Mouse (Mus musculus) hindbrain, embryonic 16.5 days (tissue): ENCODE results near the gene Gm16381. TPM values are rescaled to one million over a fixed set of nuclear protein-coding genes. Genes with fewer than 3 reads are reported as not detected.
"Not testable (repeated sequence)": the region's sequence is repeated elsewhere in the genome, so short reads cannot be mapped to it uniquely, and the experiment has no call there.

Experiments
- ATAC-seq: fragments of 200-750 bp; cut with Nextera tagmentation; 2 replicates; pipeline ENCODE4 v1.8.0; 2017; ENCODE audit warnings: moderate TSS enrichment, moderate library complexity
- H3K27ac ChIP-seq: fragments of 300-500 bp; sonication (generic); 2 replicates; pipeline ENCODE4 v1.5.1; 2014; ENCODE audit warnings: low read depth, mild to moderate bottlenecking, control low read depth, low read length, moderate library complexity
- H3K27me3 ChIP-seq: fragments of 300-500 bp; sonication (generic); replicated peaks from 2 replicates; pipeline ENCODE4 v1.6.1; 2014; ENCODE audit warnings: low read length; ENCODE audit not compliant: control insufficient read depth, insufficient read depth
- H3K36me3 ChIP-seq: fragments of 300-500 bp; sonication (generic); 2 replicates; pipeline ENCODE4 v1.6.1; 2014; ENCODE audit warnings: mild to moderate bottlenecking, low read length, moderate library complexity, mixed read lengths; ENCODE audit not compliant: control insufficient read depth, insufficient read depth
- H3K4me1 ChIP-seq: fragments of 300-500 bp; sonication (generic); 2 replicates; pipeline ENCODE4 v1.6.1; 2014; ENCODE audit warnings: low read depth, low read length; ENCODE audit not compliant: control insufficient read depth, insufficient read depth
- H3K4me2 ChIP-seq: fragments of 300-500 bp; sonication (generic); 2 replicates; pipeline ENCODE4 v1.6.1; 2014; ENCODE audit warnings: mild to moderate bottlenecking, low read length, control low read depth, moderate library complexity
- H3K4me3 ChIP-seq: fragments of 300-500 bp; sonication (generic); 2 replicates; pipeline ENCODE4 v1.5.1; 2014; ENCODE audit warnings: mild to moderate bottlenecking, low read length, control low read depth, moderate library complexity
- H3K9ac ChIP-seq: fragments of 300-500 bp; sonication (generic); 2 replicates; pipeline ENCODE4 v1.6.1; 2014; ENCODE audit warnings: low read depth, mild to moderate bottlenecking, control low read depth, low read length, moderate library complexity
- H3K9me3 ChIP-seq: fragments of 300-500 bp; sonication (generic); 2 replicates; pipeline ENCODE4 v1.6.1; 2014; ENCODE audit warnings: mild to moderate bottlenecking, low read length, moderate library complexity; ENCODE audit not compliant: control insufficient read depth
- WGBS: fragments of 180-500 bp; shearing (Covaris S2); extraction: QIAGEN DNeasy Blood & Tissue Kit; methylation state at CpG from one replicate; pipeline ENCODE4 v1.1.7; 2014; 5-methylcytosine and 5-hydroxymethylcytosine counted together
- polyA plus RNA-seq: library from polyadenylated mRNA; unstranded; fragments of >200 nt; fragmentation: Nextera tagmentation; extraction: Ambion mirVana; gene quantifications from 2 replicates; pipeline ENCODE4 v1.2.1, GENCODE M21; 2015

Gene Gm16381
- polyA plus RNA-seq: not detected in 2 replicates

- H3K9me3 ChIP-seq, H3K4me2 ChIP-seq, ATAC-seq, H3K27me3 ChIP-seq, H3K4me3 ChIP-seq, H3K9ac ChIP-seq, H3K4me1 ChIP-seq, H3K36me3 ChIP-seq, H3K27ac ChIP-seq: not testable (repeated sequence)
- WGBS: 90% methylated on average over 1 of the region's 2 CpGs
Measured at GRCm38 (mm10) chr12:87644520-87644919, at the start of gene Gm16381. Gene Gm16381 (minus strand): TSS chr12:87644620.

- H3K27me3 ChIP-seq, ATAC-seq, H3K4me2 ChIP-seq, H3K4me3 ChIP-seq, H3K27ac ChIP-seq, H3K9me3 ChIP-seq, H3K4me1 ChIP-seq, H3K9ac ChIP-seq, H3K36me3 ChIP-seq: not testable (repeated sequence)
- WGBS: 80% methylated on average over 2 of the region's 4 CpGs
Measured at GRCm38 (mm10) chr12:87652916-87653703, 8.7 kb upstream of the Gm16381 start.

- not testable (repeated sequence) for H3K4me1 ChIP-seq, H3K36me3 ChIP-seq, ATAC-seq, H3K27me3 ChIP-seq, H3K9ac ChIP-seq, H3K27ac ChIP-seq, H3K4me2 ChIP-seq, H3K9me3 ChIP-seq, H3K4me3 ChIP-seq
- WGBS: 95% methylated on average over 3 of the region's 7 CpGs
Measured at GRCm38 (mm10) chr12:87618569-87618968, 25.9 kb downstream of the Gm16381 start, which contains the start of gene Gm4027. Gene Gm4027 (plus strand): TSS chr12:87618869.

GRCm38 (mm10) chr12:87602388-87602787 lies 42.0 kb downstream of the Gm16381 start, which contains the start of gene Oog1:
Gene Oog1 (plus strand): TSS chr12:87602688.
- H3K27ac ChIP-seq, H3K36me3 ChIP-seq, ATAC-seq, H3K27me3 ChIP-seq, H3K4me2 ChIP-seq, H3K9ac ChIP-seq, H3K9me3 ChIP-seq, H3K4me3 ChIP-seq, H3K4me1 ChIP-seq: not testable (repeated sequence)
- 78% methylated on average over 1 of the region's 2 CpGs for WGBS

GRCm38 (mm10) chr12:87601388-87601787 lies 43.0 kb downstream of the Gm16381 start:
- not testable (repeated sequence) for H3K9ac ChIP-seq, H3K4me2 ChIP-seq, H3K27me3 ChIP-seq, H3K36me3 ChIP-seq, H3K9me3 ChIP-seq, H3K4me1 ChIP-seq, H3K4me3 ChIP-seq, H3K27ac ChIP-seq, ATAC-seq
- WGBS: 18% methylated on average over 2 of the region's 2 CpGs

Other genes with a start within 250 kb of the Gm16381 start
- 185 and 200 TPM in 2 replicates for gene Slirp, start 200.7 kb downstream of the Gm16381 start, polyA plus RNA-seq
- gene Alkbh1, start 200.6 kb downstream of the Gm16381 start, polyA plus RNA-seq: 35.4 and 37.1 TPM in 2 replicates
- gene Snw1, start 172.3 kb downstream of the Gm16381 start, polyA plus RNA-seq: 92.7 and 99.0 TPM in 2 replicates
- not detected in 2 replicates for gene Gm5788, start 149.9 kb downstream of the Gm16381 start, polyA plus RNA-seq
- not detected in 2 replicates for gene Gm8300, start 130.3 kb downstream of the Gm16381 start, polyA plus RNA-seq
- not detected in 2 replicates for gene Oog1, start 41.9 kb downstream of the Gm16381 start, polyA plus RNA-seq
- not detected in 2 replicates for gene Gm4027, start 25.8 kb downstream of the Gm16381 start, polyA plus RNA-seq
- gene Gm21319, start 131.1 kb upstream of the Gm16381 start, polyA plus RNA-seq: not detected in 2 replicates
- gene Gm21936, start 150.9 kb upstream of the Gm16381 start, polyA plus RNA-seq: not detected in 2 replicates
- not detected in 2 replicates for gene BB287469, start 172.0 kb upstream of the Gm16381 start, polyA plus RNA-seq
- not detected in 2 replicates for gene Gm2001, start 197.7 kb upstream of the Gm16381 start, polyA plus RNA-seq
- not detected in 2 replicates for gene Gm2016, start 229.5 kb upstream of the Gm16381 start, polyA plus RNA-seq